Mouse (Mus musculus) liver, embryonic 15.5 days (tissue): Measurements from ENCODE around the gene Ccdc77. TPM values are rescaled to one million over a fixed set of nuclear protein-coding genes. Genes with fewer than 3 reads are reported as not detected.

Experiments used
- ATAC-seq: fragments of 200-750 bp; cut with Nextera tagmentation; 2 replicates; pipeline ENCODE4 v1.8.0; 2017; ENCODE audit warnings: moderate number of reproducible peaks, mild to moderate bottlenecking, moderate library complexity; ENCODE audit not compliant: insufficient read depth
- H3K27ac ChIP-seq: fragments of 300-500 bp; sonication (generic); replicated peaks from 2 replicates; pipeline ENCODE4 v1.5.1; 2015; ENCODE audit warnings: mild to moderate bottlenecking, inconsistent platforms
- H3K27me3 ChIP-seq: fragments of 300-500 bp; sonication (generic); 2 replicates; pipeline ENCODE4 v1.6.1; 2015; ENCODE audit warnings: mild to moderate bottlenecking, inconsistent platforms
- H3K36me3 ChIP-seq: fragments of 300-500 bp; sonication (generic); replicated peaks from 2 replicates; pipeline ENCODE4 v1.6.1; 2015; ENCODE audit warnings: moderate library complexity, mild to moderate bottlenecking, inconsistent platforms
- H3K4me1 ChIP-seq: fragments of 300-500 bp; sonication (generic); replicated peaks from 2 replicates; pipeline ENCODE4 v1.6.1; 2015; ENCODE audit warnings: inconsistent platforms
- H3K4me2 ChIP-seq: fragments of 300-500 bp; sonication (generic); 2 replicates; pipeline ENCODE4 v1.6.1; 2015; ENCODE audit warnings: moderate library complexity, mild to moderate bottlenecking, inconsistent platforms
- H3K4me3 ChIP-seq: fragments of 300-500 bp; sonication (generic); replicated peaks from 2 replicates; pipeline ENCODE4 v1.5.1; 2015; ENCODE audit warnings: mild to moderate bottlenecking, inconsistent platforms
- H3K9ac ChIP-seq: fragments of 300-500 bp; sonication (generic); 2 replicates; pipeline ENCODE4 v1.6.1; 2015; ENCODE audit warnings: moderate library complexity, mild to moderate bottlenecking, inconsistent platforms
- H3K9me3 ChIP-seq: fragments of 300-500 bp; sonication (generic); replicated peaks from 2 replicates; pipeline ENCODE4 v1.6.1; 2016; ENCODE audit warnings: inconsistent platforms
- WGBS: fragments of 180-500 bp; shearing (Covaris S2); methylation state at CpG from one replicate; pipeline ENCODE4 v1.1.7; 2015; ENCODE audit warnings: mixed read lengths; ENCODE audit not compliant: insufficient replicate concordance; 5-methylcytosine and 5-hydroxymethylcytosine counted together
- polyA plus RNA-seq: library from polyadenylated mRNA; unstranded; fragments of >200 nt; fragmentation: Nextera tagmentation; extraction: Ambion mirVana; gene quantifications from 2 replicates; pipeline ENCODE4 v1.2.1, GENCODE M21; 2015

Ccdc77 gene
- 15.5 and 15.8 TPM in 2 replicates for polyA plus RNA-seq

DNA sequence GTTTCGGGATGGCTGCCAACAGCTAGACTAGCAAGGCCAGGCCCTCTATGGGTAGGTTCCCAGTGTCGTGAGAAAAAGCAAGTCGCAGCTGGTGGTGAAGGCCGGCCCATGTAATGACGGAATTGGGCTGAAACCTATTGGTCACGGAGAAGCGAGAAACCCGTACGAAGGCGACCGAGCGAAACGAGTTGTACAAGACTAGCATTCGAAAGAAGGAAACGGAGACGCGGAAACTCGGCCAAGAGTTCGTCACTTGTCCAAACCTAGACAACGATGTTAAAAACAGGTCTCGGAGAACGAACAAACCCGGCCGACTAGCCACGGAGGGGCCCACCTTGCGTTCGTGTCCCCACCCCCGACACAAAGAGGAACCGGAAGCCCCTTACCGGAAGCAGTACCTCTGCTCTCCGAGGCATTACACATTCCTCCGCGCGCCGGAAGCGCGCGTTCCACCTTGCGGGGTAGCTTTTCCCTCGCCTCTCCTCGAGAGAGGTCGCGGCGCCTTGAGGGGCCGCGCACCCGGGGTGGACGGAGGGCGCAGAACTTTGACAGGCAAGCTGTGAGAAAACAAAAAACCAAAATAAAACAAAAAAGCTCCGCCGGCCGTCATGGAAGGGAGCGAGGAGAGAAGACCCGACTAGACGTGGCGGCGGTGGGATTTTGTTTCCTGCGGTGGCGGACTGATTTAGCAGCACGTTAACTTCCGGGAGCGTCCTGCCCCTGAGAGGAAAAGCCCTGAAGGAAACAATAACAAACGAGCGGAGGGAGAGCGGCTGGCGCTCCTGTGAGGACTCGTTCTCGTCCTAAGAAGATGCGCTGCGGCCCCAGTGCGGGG, at the start of gene Ccdc77, which contains the start of gene Kdm5a:
Ccdc77 (minus strand) TSS at position 687 of the 835 bp plus-strand sequence.
Kdm5a (plus strand) TSS at position 437 of the 835 bp plus-strand sequence.
- Histone ChIP-seq H3K27ac (peak within 1 kb of the TSS; percentile 94), H3K27me3 (no peaks in the 10 kb centered on the region), H3K36me3 (peaks cover 24% of the 10 kb centered on the region), H3K9ac (peak within 1 kb of the TSS; percentile 88), H3K9me3 (no peaks in the 10 kb centered on the region), H3K4me1 (peaks cover 24% of the 10 kb centered on the region), H3K4me2 (peak within 1 kb of the TSS; percentile 80), H3K4me3 (peak within 1 kb of the TSS; percentile 99)
- WGBS, result under 1% methylated on average over 71 of the region's 71 CpGs
- peak; percentile 96 for ATAC-seq

DNA sequence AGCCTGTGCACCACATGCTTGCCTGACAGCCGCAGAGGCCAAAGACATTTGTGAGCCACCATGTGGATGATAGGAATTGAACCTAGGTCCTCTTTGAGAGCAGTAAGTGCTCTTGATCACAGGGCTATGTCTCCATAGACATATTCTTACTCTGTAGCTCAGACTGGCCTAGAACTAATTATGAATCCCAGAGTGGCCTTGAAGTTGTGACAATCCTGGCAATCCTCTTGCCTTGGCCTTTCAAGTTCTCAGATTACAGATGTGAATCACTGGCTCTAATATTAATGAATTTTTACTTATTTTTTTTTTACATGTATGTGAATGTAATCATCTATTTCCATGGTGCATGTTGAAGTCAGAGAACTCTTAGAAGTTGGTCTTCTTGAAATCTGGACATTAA, 39.8 kb upstream of the Ccdc77 start:
- no peaks in the 10 kb centered on the region for H3K27me3 ChIP-seq
- no peak overlapping the region for H3K4me2 ChIP-seq
- no peaks in the 10 kb centered on the region for H3K9me3 ChIP-seq
- H3K27ac ChIP-seq, result no peak overlapping the region
- no peaks in the 10 kb centered on the region for H3K4me1 ChIP-seq
- no peak for ATAC-seq
- 89% methylated on average over 1 of the region's 1 CpGs for WGBS
- no peak overlapping the region for H3K9ac ChIP-seq
- H3K4me3 ChIP-seq, result no peak overlapping the region
- peaks cover 79% of the 10 kb centered on the region for H3K36me3 ChIP-seq

DNA sequence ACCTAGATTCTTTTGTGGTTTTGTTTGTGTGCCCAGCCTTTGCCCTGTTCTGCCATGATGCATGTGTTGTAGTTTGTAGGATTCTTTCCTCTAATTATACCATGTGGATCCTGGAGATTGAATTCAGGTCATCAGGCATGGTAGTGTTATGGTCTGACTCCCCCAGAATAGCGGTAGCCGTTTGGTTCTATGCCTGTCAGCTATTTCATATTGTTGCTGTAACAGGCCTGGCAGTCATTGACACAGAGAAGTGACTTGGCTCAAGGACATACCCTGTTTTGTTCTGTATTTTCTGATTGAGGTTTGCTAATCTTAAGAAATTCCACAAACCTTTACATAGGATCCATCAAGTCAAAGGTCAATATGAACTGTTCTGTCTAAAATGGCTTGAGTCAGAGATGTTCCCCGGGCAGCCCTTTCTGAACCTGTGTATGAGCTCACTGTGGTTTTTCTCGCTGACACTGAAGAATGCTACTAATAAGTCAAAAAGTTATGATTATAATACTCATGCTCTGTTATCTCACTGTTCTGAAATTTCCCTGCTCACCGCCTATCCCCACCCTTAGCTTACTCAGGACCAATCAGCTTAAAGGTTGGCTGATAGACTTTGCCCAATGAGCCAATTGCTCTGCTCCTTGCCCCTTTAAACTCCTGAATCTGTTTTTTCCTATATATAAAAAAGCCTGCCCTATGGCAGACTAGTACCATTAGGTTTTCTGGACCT, 31.6 kb upstream of the Ccdc77 start:
- Histone ChIP-seq H3K4me3 (no peak overlapping the region), H3K9ac (no peak overlapping the region), H3K27ac (no peak overlapping the region), H3K36me3 (peaks cover 82% of the 10 kb centered on the region), H3K4me1 (0 out of 2 replicates have a peak, but pooled peaks cover 3% of the 10 kb centered on the region), H3K4me2 (no peak overlapping the region), H3K9me3 (no peaks in the 10 kb centered on the region), H3K27me3 (no peaks in the 10 kb centered on the region)
- WGBS, result 79% methylated on average over 5 of the region's 5 CpGs
- ATAC-seq, result no peak

- Histone ChIP-seq H3K4me3 (no peak overlapping the region), H3K9me3 (no peaks in the 10 kb centered on the region), H3K4me1 (0 out of 2 replicates have a peak, but pooled peaks cover 3% of the 10 kb centered on the region), H3K27ac (no peak overlapping the region), H3K36me3 (peaks cover 86% of the 10 kb centered on the region), H3K9ac (no peak overlapping the region), H3K4me2 (no peak overlapping the region), H3K27me3 (no peaks in the 10 kb centered on the region)
- 75% methylated on average over 2 of the region's 2 CpGs for WGBS
- ATAC-seq, result no peak
These were observed 28.6 kb upstream of the Ccdc77 start for GRCm38 (mm10) chr6:120392811-120393210.

DNA sequence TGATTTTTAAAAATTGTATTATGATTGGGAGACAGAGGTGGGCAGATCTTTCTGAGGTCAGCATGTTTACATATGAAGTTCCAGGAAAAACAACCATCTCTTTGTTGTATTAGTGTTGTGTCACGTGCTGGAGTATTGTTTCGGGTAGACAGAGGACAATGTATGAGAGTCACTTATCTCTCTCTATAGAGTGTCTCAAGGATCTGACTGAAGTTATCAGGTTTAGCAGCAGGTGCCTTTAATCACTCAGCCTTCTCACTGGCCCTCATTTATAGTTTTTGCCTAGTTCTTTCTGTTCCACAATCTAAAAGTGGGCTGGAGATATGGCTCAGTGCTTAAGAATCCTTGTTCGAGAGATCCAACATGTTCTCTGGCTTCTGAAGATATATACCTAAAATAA, 25.9 kb upstream of the Ccdc77 start:
- H3K4me2 ChIP-seq, result no peak overlapping the region
- ATAC-seq, result no peak
- WGBS, result 36% methylated on average over 3 of the region's 3 CpGs
- no peak overlapping the region for H3K4me3 ChIP-seq
- H3K9me3 ChIP-seq, result no peaks in the 10 kb centered on the region
- H3K27me3 ChIP-seq, result no peaks in the 10 kb centered on the region
- H3K9ac ChIP-seq, result no peak overlapping the region
- H3K36me3 ChIP-seq, result peaks cover 80% of the 10 kb centered on the region
- H3K4me1 ChIP-seq, result 0 out of 2 replicates have a peak, but pooled peaks cover 3% of the 10 kb centered on the region
- no peak overlapping the region for H3K27ac ChIP-seq

DNA sequence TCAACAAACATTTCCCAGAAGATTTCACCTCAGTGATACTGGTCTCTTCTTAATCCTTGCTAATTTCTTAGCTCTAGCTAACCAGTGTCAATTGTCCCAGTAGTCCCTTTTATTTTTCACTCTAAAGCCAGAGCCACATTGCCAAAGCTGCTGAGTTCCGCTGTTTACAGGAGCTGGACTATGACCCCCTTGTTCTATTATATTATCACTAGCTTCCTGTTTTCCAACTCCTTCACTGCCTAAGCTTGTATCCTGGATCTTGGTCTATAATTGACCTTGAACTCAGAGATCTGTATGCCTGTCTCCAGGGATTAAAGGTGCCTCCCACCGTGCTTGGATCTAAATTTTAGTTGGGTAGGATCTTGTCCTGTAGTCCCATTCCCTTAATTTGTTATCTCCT, 12.6 kb upstream of the Ccdc77 start:
- 73% methylated on average over 2 of the region's 2 CpGs for WGBS
- no peak overlapping the region for H3K9ac ChIP-seq
- no peak for ATAC-seq
- H3K4me3 ChIP-seq, result no peak overlapping the region
- no peak overlapping the region for H3K4me2 ChIP-seq
- no peak overlapping the region for H3K27ac ChIP-seq
- H3K9me3 ChIP-seq, result no peaks in the 10 kb centered on the region
- no peaks in the 10 kb centered on the region for H3K27me3 ChIP-seq
- peaks cover 84% of the 10 kb centered on the region for H3K36me3 ChIP-seq
- no peaks in the 10 kb centered on the region for H3K4me1 ChIP-seq

DNA sequence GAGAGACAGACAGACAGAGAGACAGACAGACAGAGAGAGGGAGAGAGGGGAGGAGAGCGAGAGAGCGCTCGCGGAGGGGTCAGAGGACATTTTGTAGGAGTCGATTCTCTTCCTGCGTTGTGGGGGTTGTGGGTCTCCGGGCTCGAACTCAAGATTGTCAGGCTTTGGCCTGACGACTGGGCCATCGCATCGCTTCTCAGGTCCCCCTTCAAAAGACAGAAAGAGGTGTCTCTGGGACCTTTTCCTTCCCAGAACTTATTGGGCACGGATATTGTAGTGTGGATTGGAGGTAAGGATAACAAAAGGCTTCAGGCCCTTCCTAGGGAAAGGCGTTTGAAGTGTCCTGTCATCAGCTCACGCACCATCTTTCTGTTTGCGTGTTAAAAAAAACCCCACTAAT, 877 bp upstream of the Ccdc77 start:
- peak overlapping the region; percentile 94 for H3K27ac ChIP-seq
- no peak for ATAC-seq
- H3K27me3 ChIP-seq, result no peaks in the 10 kb centered on the region
- peaks cover 35% of the 10 kb centered on the region for H3K36me3 ChIP-seq
- no peaks in the 10 kb centered on the region for H3K9me3 ChIP-seq
- peak overlapping the region; percentile 88 for H3K9ac ChIP-seq
- 2% methylated on average over 15 of the region's 15 CpGs for WGBS
- peak overlapping the region; percentile 99 for H3K4me3 ChIP-seq
- H3K4me2 ChIP-seq, result peak overlapping the region; percentile 80
- peaks cover 24% of the 10 kb centered on the region for H3K4me1 ChIP-seq

DNA sequence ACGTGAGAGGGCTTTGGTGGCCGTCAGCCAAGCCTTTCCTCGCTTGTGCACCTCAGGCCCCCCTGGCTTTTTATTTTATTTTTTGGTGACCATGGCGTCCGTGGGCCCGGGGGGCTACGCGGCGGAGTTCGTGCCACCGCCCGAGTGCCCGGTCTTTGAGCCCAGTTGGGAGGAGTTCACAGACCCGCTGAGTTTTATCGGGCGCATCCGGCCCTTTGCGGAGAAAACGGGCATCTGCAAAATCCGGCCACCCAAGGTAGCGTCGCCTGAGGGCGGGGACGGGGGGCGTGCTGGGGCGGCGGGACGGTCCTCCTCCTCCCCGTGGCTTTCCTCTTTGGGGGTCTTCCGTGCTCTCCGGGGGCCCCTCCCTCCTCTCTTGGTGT, 340 bp upstream of the Ccdc77 start:
- H3K4me2 ChIP-seq, result peak overlapping the region; percentile 80
- H3K4me1 ChIP-seq, result peaks cover 24% of the 10 kb centered on the region
- ATAC-seq, result peak; percentile 36
- H3K27ac ChIP-seq, result peak overlapping the region; percentile 94
- H3K9me3 ChIP-seq, result no peaks in the 10 kb centered on the region
- under 1% methylated on average over 31 of the region's 31 CpGs for WGBS
- H3K9ac ChIP-seq, result peak overlapping the region; percentile 88
- H3K36me3 ChIP-seq, result peaks cover 30% of the 10 kb centered on the region
- H3K27me3 ChIP-seq, result no peaks in the 10 kb centered on the region
- peak overlapping the region; percentile 99 for H3K4me3 ChIP-seq

- H3K4me1 ChIP-seq, result peaks cover 26% of the 10 kb centered on the region
- no peaks in the 10 kb centered on the region for H3K9me3 ChIP-seq
- no peaks in the 10 kb centered on the region for H3K27me3 ChIP-seq
- ATAC-seq, result peak; percentile 6; the same call in 1 of the 2 replicates
- H3K9ac ChIP-seq, result peak overlapping the region; percentile 88
- peak overlapping the region; percentile 80 for H3K4me2 ChIP-seq
- 15% methylated on average over 15 of the region's 15 CpGs for WGBS
- peak overlapping the region; percentile 94 for H3K27ac ChIP-seq
- peaks cover 15% of the 10 kb centered on the region for H3K36me3 ChIP-seq
- H3K4me3 ChIP-seq, result peak overlapping the region; percentile 99
These were observed 1.1 kb downstream of the Ccdc77 start for GRCm38 (mm10) chr6:120362774-120363687.

DNA sequence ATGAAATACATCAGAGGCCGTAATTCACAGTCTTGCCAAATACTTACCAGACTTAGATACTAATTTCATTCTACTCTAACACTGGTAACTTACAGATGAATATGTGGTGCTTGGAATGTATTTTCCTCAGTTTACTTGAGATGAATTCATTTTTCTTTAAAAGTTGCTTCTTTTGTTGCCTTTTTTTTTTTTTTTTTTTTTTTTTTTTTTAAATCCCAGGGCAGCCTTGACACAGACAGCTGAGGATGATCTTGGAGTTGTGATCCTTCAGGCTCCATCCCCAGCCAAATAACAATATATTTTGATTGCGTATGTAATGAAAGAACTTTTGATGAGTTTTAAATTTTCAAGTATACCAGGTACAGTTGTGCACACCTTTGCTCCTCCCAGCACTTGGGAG, 2.0 kb downstream of the Ccdc77 start:
- WGBS, result 91% methylated on average over 2 of the region's 2 CpGs
- no peak overlapping the region for H3K4me3 ChIP-seq
- ATAC-seq, result no peak
- no peak overlapping the region for H3K9ac ChIP-seq
- peaks cover 29% of the 10 kb centered on the region for H3K4me1 ChIP-seq
- no peaks in the 10 kb centered on the region for H3K9me3 ChIP-seq
- no peaks in the 10 kb centered on the region for H3K27me3 ChIP-seq
- H3K4me2 ChIP-seq, result no peak overlapping the region
- peaks cover 6% of the 10 kb centered on the region for H3K36me3 ChIP-seq
- H3K27ac ChIP-seq, result no peak overlapping the region; the same call in 1 of the 2 replicates
